Mouse (Mus musculus): ENCODE data around the gene Zglp1. TPM values are rescaled to one million over a fixed set of nuclear protein-coding genes. Genes with fewer than 3 reads are reported as not detected.

Gene Zglp1
- total and polyA plus RNA-seq, 3 experiments, result 1.1 to 8.0 TPM; not detected in 1

DNA sequence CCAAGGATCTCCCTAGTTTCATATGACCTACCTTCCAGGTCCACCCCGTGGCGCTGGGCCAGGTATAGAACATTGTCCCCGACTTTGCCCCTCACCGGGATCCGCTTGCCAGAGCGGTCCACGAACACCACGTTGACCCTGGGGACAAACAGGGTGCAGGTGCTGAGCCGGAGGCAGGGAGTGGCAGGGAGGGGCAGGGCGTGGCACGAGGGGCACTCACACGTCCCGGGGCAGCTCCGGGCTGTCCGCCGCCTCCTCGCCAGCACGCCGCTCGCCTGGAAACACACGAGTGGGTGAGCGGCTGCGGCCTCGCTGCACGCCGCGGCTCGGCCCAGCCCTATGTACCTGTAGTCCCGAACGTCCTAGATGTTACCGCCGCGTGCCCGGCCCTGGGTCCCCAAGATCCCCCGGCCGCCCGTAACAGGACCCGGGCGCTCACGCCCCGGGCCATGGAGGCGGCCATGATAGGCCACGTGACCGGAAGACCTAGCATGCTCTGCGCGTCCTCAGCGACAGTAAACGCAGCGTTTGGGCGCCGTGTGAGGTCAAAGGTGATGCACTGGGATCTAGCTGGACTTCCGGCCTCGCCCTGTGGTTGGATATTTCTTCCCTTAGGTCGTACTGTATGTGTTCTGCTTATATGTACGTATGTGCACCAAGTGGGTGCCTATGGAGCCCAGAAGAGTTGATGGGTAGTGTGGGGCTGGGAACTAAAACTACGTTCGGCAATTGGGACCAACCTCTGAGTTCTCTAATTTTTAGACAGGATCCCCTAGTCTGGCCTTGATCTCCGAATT, 6.3 kb upstream of the Zglp1 start, which contains the start of the genes Gm49373 and Fdx1l (continued):
- peak; percentile 97 for TF ChIP-seq KAT2A (conservative IDR thresholded peaks at IDR 0.05; ENCODE audit: low read depth, low read length)
- peak; percentile 100 for TF ChIP-seq MXI1 (IDR thresholded peaks at IDR 0.05; ENCODE audit: low read depth, low read length)
- TF ChIP-seq MAX (IDR thresholded peaks at IDR 0.05; ENCODE audit: low read length), result peak; percentile 100
- peak; percentile 98 for TF ChIP-seq ZMIZ1 (IDR thresholded peaks at IDR 0.05; ENCODE audit: low read depth, low read length)
- TF ChIP-seq SIN3A (IDR thresholded peaks at IDR 0.05; ENCODE audit: low read length), result peak; percentile 100

DNA sequence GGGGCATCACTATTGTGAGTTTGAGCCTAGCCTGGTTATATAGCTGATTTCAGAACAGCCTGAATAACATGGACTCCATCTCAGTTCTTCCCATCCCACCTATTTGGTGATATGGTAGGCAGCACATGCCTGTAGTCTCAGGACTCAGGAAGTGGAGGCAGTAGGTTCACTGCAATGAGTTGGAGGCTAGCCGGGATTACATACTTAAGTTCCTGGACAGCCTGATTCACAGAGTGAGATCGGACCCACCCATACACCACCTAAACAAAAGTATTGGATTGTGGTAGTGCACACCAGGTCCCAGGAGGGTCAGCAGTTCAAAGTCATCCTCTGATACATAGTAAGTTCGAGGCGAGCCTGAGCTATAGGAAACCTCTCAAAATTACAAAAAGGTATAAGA, 5.7 kb upstream of the Zglp1 start:
- Histone ChIP-seq H3K9ac (ENCODE audit: control insufficient read depth, low read depth, low read length, poor library complexity, severe bottlenecking) (peak overlapping the region; percentile 68), H3K27ac (ENCODE audit: control insufficient read depth, low read depth, low read length) (peak overlapping the region; percentile 52), H3K79me2 (ENCODE audit: control insufficient read depth, insufficient read depth, low read length, poor library complexity) (peaks cover 35% of the 10 kb centered on the region), H3K4me3 (ENCODE audit: control insufficient read depth in 1 of 2, insufficient read depth in 1 of 2, low read depth in 2 of 2, low read length in 2 of 2) (peak overlapping the region; percentile 54 to 62), H3K4me1 (ENCODE audit: control insufficient read depth in 1 of 2, insufficient read depth in 2 of 2, low read length in 2 of 2) (peaks cover 9 to 17% of the 10 kb centered on the region in 2 experiments; a peak in 3 of 4 replicates), H3K9me3 (replicated peaks; ENCODE audit: insufficient read depth, low read length) (no peaks in the 10 kb centered on the region), H3K27me3 (ENCODE audit: control insufficient read depth in 1 of 2, insufficient read depth in 2 of 2, low read length in 2 of 2) (no peaks in the 10 kb centered on the region), H3K36me3 (ENCODE audit: control insufficient read depth in 1 of 2, insufficient read depth in 2 of 2, low read length in 2 of 2) (peaks cover 19 to 24% of the 10 kb centered on the region in 2 experiments)
- DNase-seq (ENCODE audit: low read depth, low spot score), result peak; percentile 83
- TF ChIP-seq RCOR1 (IDR thresholded peaks at IDR 0.05; ENCODE audit: low read depth, low read length) (no peak), GATA1 (IDR thresholded peaks at IDR 0.05; ENCODE audit: low read depth, low read length) (no peak), TAL1 (IDR thresholded peaks at IDR 0.05; ENCODE audit: low read length) (no peak), EP300 (IDR thresholded peaks at IDR 0.05; ENCODE audit: low read depth in 1 of 2, low read length in 2 of 2) (0 out of 4 replicates have a peak, but pooled peaks of 1 of the 2 experiments have one; percentile 26), MEF2A (IDR thresholded peaks at IDR 0.05; ENCODE audit: extremely low read depth, insufficient replicate concordance, low read depth, low read length, poor library complexity, severe bottlenecking) (no peak), MYB (IDR thresholded peaks at IDR 0.05; ENCODE audit: low read depth, low read length) (no peak), POLR2AphosphoS2 (IDR thresholded peaks at IDR 0.05; ENCODE audit: low read length) (no peak), ZNF384 (IDR thresholded peaks at IDR 0.05; ENCODE audit: low read depth, low read length) (no peak), ELF1 (IDR thresholded peaks at IDR 0.05; ENCODE audit: low read depth, low read length) (peak; percentile 60), USF1 (IDR thresholded peaks at IDR 0.05; ENCODE audit: low read depth, low read length) (0 out of 2 replicates have a peak, but pooled peaks have one; percentile 22), CHD1 (IDR thresholded peaks at IDR 0.05; ENCODE audit: low read depth, low read length) (peak; percentile 59; the same call in 1 of the 2 replicates), ETS1 (IDR thresholded peaks at IDR 0.05; ENCODE audit: low read depth, low read length) (0 out of 2 replicates have a peak, but pooled peaks have one; percentile 8), CTCF (IDR thresholded peaks at IDR 0.05 in 2 of 3, conservative IDR thresholded peaks at IDR 0.05 in 1 of 3; ENCODE audit: control insufficient read depth in 1 of 3, insufficient read depth in 1 of 3, low read depth in 2 of 3, low read length in 3 of 3, poor library complexity in 1 of 3, severe bottlenecking in 1 of 3) (no peak), SIN3A (IDR thresholded peaks at IDR 0.05; ENCODE audit: low read length) (no peak), HCFC1 (IDR thresholded peaks at IDR 0.05; ENCODE audit: low read depth, low read length) (no peak), SMC3 (IDR thresholded peaks at IDR 0.05; ENCODE audit: low read depth, low read length) (no peak; the same call in 1 of the 2 replicates), POLR2A (IDR thresholded peaks at IDR 0.05; ENCODE audit: control insufficient read depth in 1 of 2, insufficient read depth in 1 of 2, low read depth in 1 of 2, low read length in 2 of 2, poor library complexity in 1 of 2) (no peak), ZKSCAN1 (IDR thresholded peaks at IDR 0.05; ENCODE audit: low read depth, low read length) (no peak), MAX (IDR thresholded peaks at IDR 0.05; ENCODE audit: low read length) (peak; percentile 12; the same call in 1 of the 2 replicates), TBP (IDR thresholded peaks at IDR 0.05; ENCODE audit: low read depth, low read length) (peak; percentile 41; the same call in 1 of the 2 replicates), GABPA (IDR thresholded peaks at IDR 0.05; ENCODE audit: low read depth, low read length) (no peak), KAT2A (conservative IDR thresholded peaks at IDR 0.05; ENCODE audit: low read depth, low read length) (no peak)

Data from MEL (cell line).